Mouse (Mus musculus): ENCODE results near the gene Efna5. TPM values are rescaled to one million over a fixed set of nuclear protein-coding genes. Genes with fewer than 3 reads are reported as not detected.

Gene Efna5
- polyA plus RNA-seq, 1 experiment: 49.7 TPM

GRCm38 (mm10) chr17:62806646-62807045 lies 74.5 kb downstream of the Efna5 start:
- no peak overlapping the region for H3K4me3 ChIP-seq (ENCODE audit: insufficient read depth, low read length)
- no peaks in the 10 kb centered on the region; the same call in 1 of the 2 replicates for H3K4me1 ChIP-seq (ENCODE audit: control insufficient read depth, insufficient read depth, low read length)
- H3K27ac ChIP-seq (ENCODE audit: insufficient read depth, low read length): no peak overlapping the region
- TF ChIP-seq POLR2A (IDR thresholded peaks at IDR 0.05; ENCODE audit: low read depth, low read length) (no peak), CTCF (IDR thresholded peaks at IDR 0.05; ENCODE audit: borderline replicate concordance, insufficient read depth, low read length) (no peak)

DNA sequence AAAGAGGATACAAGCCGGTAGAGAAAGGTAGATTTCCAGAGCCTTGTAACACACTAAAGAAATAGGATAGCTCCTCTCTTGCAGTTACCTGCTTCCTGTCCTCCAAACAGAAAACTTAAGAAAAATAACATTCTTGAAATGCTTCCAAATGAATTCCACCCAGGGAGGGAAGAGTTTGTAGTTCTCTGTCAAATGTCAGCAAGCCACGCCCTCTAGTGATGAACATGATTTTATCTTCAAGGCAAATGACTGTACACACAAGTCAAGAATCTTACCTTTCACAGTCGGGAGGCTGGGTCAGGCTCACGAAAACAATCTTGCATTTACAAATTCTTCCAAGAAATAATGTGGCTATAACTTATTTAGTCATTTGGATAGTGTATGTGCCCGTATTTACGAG lies 78.4 kb downstream of the Efna5 start:
- no peaks in the 10 kb centered on the region; the same call in 1 of the 2 replicates for H3K4me1 ChIP-seq (ENCODE audit: control insufficient read depth, insufficient read depth, low read length)
- H3K4me3 ChIP-seq (ENCODE audit: insufficient read depth, low read length): no peak overlapping the region
- H3K27ac ChIP-seq (ENCODE audit: insufficient read depth, low read length): no peak overlapping the region
- no peak for TF ChIP-seq CTCF (IDR thresholded peaks at IDR 0.05; ENCODE audit: borderline replicate concordance, insufficient read depth, low read length)
- TF ChIP-seq POLR2A (IDR thresholded peaks at IDR 0.05; ENCODE audit: low read depth, low read length): no peak

- Histone ChIP-seq H3K4me1 (ENCODE audit: control insufficient read depth, insufficient read depth, low read length) (no peaks in the 10 kb centered on the region), H3K27ac (ENCODE audit: insufficient read depth, low read length) (no peak overlapping the region), H3K4me3 (ENCODE audit: insufficient read depth, low read length) (no peak overlapping the region)
- TF ChIP-seq CTCF (IDR thresholded peaks at IDR 0.05; ENCODE audit: borderline replicate concordance, insufficient read depth, low read length): no peak
- no peak for TF ChIP-seq POLR2A (IDR thresholded peaks at IDR 0.05; ENCODE audit: low read depth, low read length)
Observed at GRCm38 (mm10) chr17:62797272-62797671, 83.8 kb downstream of the Efna5 start.

GRCm38 (mm10) chr17:62789291-62790290 lies 91.5 kb downstream of the Efna5 start:
- H3K27ac ChIP-seq (ENCODE audit: insufficient read depth, low read length): no peak overlapping the region
- TF ChIP-seq POLR2A (IDR thresholded peaks at IDR 0.05; ENCODE audit: low read depth, low read length) (no peak), CTCF (IDR thresholded peaks at IDR 0.05; ENCODE audit: borderline replicate concordance, insufficient read depth, low read length) (no peak)
- H3K4me3 ChIP-seq (ENCODE audit: insufficient read depth, low read length): no peak overlapping the region
- peaks cover 3% of the 10 kb centered on the region for H3K4me1 ChIP-seq (ENCODE audit: control insufficient read depth, insufficient read depth, low read length)

DNA sequence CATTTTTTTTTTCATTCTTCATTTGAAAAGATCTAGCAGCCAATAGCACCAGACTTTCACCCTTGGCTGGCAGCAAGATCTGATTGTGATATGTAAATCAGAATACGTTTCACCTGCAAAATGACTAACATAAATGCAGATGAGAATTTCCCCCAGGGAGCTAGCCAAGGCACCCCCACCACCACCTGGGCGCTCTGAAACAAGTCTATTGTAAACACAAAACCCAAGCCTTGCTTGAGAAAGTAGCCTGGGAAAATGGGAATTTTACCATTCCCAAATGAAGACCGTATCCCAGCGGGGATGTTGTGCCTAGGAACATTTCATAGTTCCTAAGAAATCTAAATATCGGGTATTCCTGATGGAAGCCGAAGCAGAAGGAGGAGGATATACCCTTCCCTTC lies 92.3 kb downstream of the Efna5 start:
- TF ChIP-seq POLR2A (IDR thresholded peaks at IDR 0.05; ENCODE audit: low read depth, low read length) (no peak), CTCF (IDR thresholded peaks at IDR 0.05; ENCODE audit: borderline replicate concordance, insufficient read depth, low read length) (no peak)
- Histone ChIP-seq H3K4me3 (ENCODE audit: insufficient read depth, low read length) (no peak overlapping the region), H3K27ac (ENCODE audit: insufficient read depth, low read length) (no peak overlapping the region), H3K4me1 (ENCODE audit: control insufficient read depth, insufficient read depth, low read length) (peaks cover 8% of the 10 kb centered on the region)

GRCm38 (mm10) chr17:62787855-62788254 lies 93.3 kb downstream of the Efna5 start:
- H3K4me1 ChIP-seq (ENCODE audit: control insufficient read depth, insufficient read depth, low read length): peaks cover 13% of the 10 kb centered on the region
- no peak overlapping the region for H3K4me3 ChIP-seq (ENCODE audit: insufficient read depth, low read length)
- no peak overlapping the region for H3K27ac ChIP-seq (ENCODE audit: insufficient read depth, low read length)
- TF ChIP-seq CTCF (IDR thresholded peaks at IDR 0.05; ENCODE audit: borderline replicate concordance, insufficient read depth, low read length) (no peak), POLR2A (IDR thresholded peaks at IDR 0.05; ENCODE audit: low read depth, low read length) (no peak)

- Histone ChIP-seq H3K27ac (ENCODE audit: insufficient read depth, low read length) (no peak overlapping the region), H3K4me1 (ENCODE audit: control insufficient read depth, insufficient read depth, low read length) (peaks cover 13% of the 10 kb centered on the region), H3K4me3 (ENCODE audit: insufficient read depth, low read length) (no peak overlapping the region)
- no peak for TF ChIP-seq CTCF (IDR thresholded peaks at IDR 0.05; ENCODE audit: borderline replicate concordance, insufficient read depth, low read length)
- TF ChIP-seq POLR2A (IDR thresholded peaks at IDR 0.05; ENCODE audit: low read depth, low read length): no peak
Observed at GRCm38 (mm10) chr17:62786602-62786907, 94.6 kb downstream of the Efna5 start.

GRCm38 (mm10) chr17:62785781-62786601 lies 95.1 kb downstream of the Efna5 start:
- TF ChIP-seq CTCF (IDR thresholded peaks at IDR 0.05; ENCODE audit: borderline replicate concordance, insufficient read depth, low read length) (no peak), POLR2A (IDR thresholded peaks at IDR 0.05; ENCODE audit: low read depth, low read length) (no peak)
- Histone ChIP-seq H3K4me3 (ENCODE audit: insufficient read depth, low read length) (no peak overlapping the region), H3K27ac (ENCODE audit: insufficient read depth, low read length) (no peak overlapping the region), H3K4me1 (ENCODE audit: control insufficient read depth, insufficient read depth, low read length) (peaks cover 13% of the 10 kb centered on the region)

GRCm38 (mm10) chr17:62784274-62785171 lies 96.6 kb downstream of the Efna5 start:
- H3K4me1 ChIP-seq (ENCODE audit: control insufficient read depth, insufficient read depth, low read length): peaks cover 10% of the 10 kb centered on the region; the same call in 1 of the 2 replicates
- no peak overlapping the region for H3K4me3 ChIP-seq (ENCODE audit: insufficient read depth, low read length)
- H3K27ac ChIP-seq (ENCODE audit: insufficient read depth, low read length): no peak overlapping the region
- TF ChIP-seq POLR2A (IDR thresholded peaks at IDR 0.05; ENCODE audit: low read depth, low read length): no peak
- TF ChIP-seq CTCF (IDR thresholded peaks at IDR 0.05; ENCODE audit: borderline replicate concordance, insufficient read depth, low read length): no peak
